Mouse (Mus musculus) liver, embryonic 14.5 days (tissue): ENCODE results near the gene Itgbl1. TPM values are rescaled to one million over a fixed set of nuclear protein-coding genes. Genes with fewer than 3 reads are reported as not detected.

Experiments
- ATAC-seq: fragments of 200-750 bp; cut with Nextera tagmentation; 2 replicates; pipeline ENCODE4 v1.8.0; 2017; ENCODE audit warnings: moderate number of reproducible peaks, mild to moderate bottlenecking, moderate library complexity; ENCODE audit not compliant: insufficient read depth
- DNase-seq, 3 experiments: peaks; one replicate each; pipeline ENCODE4 v3.0.0-alpha.2; 2012 to 2013; ENCODE audit warnings: low read depth in 3 of 3, low spot score in 3 of 3
- H3K27ac ChIP-seq: fragments of 300-500 bp; sonication (generic); 2 replicates; pipeline ENCODE4 v1.5.1; 2014; ENCODE audit warnings: moderate library complexity, mild to moderate bottlenecking, control low read depth, inconsistent platforms
- H3K27me3 ChIP-seq: fragments of 300-500 bp; sonication (generic); 2 replicates; pipeline ENCODE4 v1.6.1; 2014; ENCODE audit warnings: mild to moderate bottlenecking, low read length, moderate library complexity; ENCODE audit not compliant: control insufficient read depth, insufficient read depth
- H3K36me3 ChIP-seq: fragments of 300-500 bp; sonication (generic); replicated peaks from 2 replicates; pipeline ENCODE4 v1.6.1; 2014; ENCODE audit warnings: low read depth; ENCODE audit not compliant: control insufficient read depth, insufficient read depth
- H3K4me1 ChIP-seq, 2 experiments: fragments of 200-500 bp in 1 of 2; fragments of 300-500 bp in 1 of 2; sonication (generic) in 1 of 2; replicated peaks; 2 replicates each; pipeline ENCODE4 v1.6.1; 2012 to 2014; ENCODE audit warnings: antibody characterized with exemption in 1 of 2, inconsistent platforms in 1 of 2, low read length in 1 of 2; ENCODE audit not compliant: control insufficient read depth in 2 of 2, insufficient read depth in 2 of 2
- H3K4me2 ChIP-seq: fragments of 300-500 bp; sonication (generic); 2 replicates; pipeline ENCODE4 v1.6.1; 2014; ENCODE audit warnings: low read depth, mild to moderate bottlenecking, control low read depth, moderate library complexity
- H3K4me3 ChIP-seq, 2 experiments: fragments of 200-500 bp in 1 of 2; fragments of 300-500 bp in 1 of 2; sonication (generic) in 1 of 2; 2 replicates each; pipeline ENCODE4 v1.5.1; 2012 to 2014; ENCODE audit warnings: low read depth in 2 of 2, low read length in 2 of 2, mild to moderate bottlenecking in 2 of 2, control low read depth in 1 of 2, inconsistent platforms in 1 of 2, moderate library complexity in 1 of 2; ENCODE audit not compliant: insufficient read depth in 1 of 2
- H3K9ac ChIP-seq: fragments of 300-500 bp; sonication (generic); replicated peaks from 2 replicates; pipeline ENCODE4 v1.6.1; 2014; ENCODE audit warnings: mild to moderate bottlenecking, control low read depth, moderate library complexity
- H3K9me3 ChIP-seq: fragments of 300-500 bp; sonication (generic); 2 replicates; pipeline ENCODE4 v1.6.1; 2016; ENCODE audit warnings: low read length, mixed read lengths; ENCODE audit not compliant: control insufficient read depth
- CTCF ChIP-seq: IDR thresholded peaks from 2 replicates; pipeline ENCODE4 v1.5.1; 2016; ENCODE audit warnings: antibody characterized with exemption, low read depth, control low read depth
- EP300 ChIP-seq: IDR thresholded peaks from 2 replicates; pipeline ENCODE4 v1.6.1; 2016; ENCODE audit warnings: antibody characterized with exemption, low read depth
- WGBS: fragments of 180-500 bp; shearing (Covaris S2); extraction: QIAGEN DNeasy Blood & Tissue Kit; methylation state at CpG from one replicate; pipeline ENCODE4 v1.1.7; 2014; ENCODE audit not compliant: insufficient replicate concordance; 5-methylcytosine and 5-hydroxymethylcytosine counted together
- polyA plus RNA-seq, 2 experiments: library from polyadenylated mRNA; depleted of rRNA in 1 of 2; stranded (reverse) in 1 of 2; unstranded in 1 of 2; fragments of >200 nt; fragmentation: Nextera tagmentation in 1 of 2; extraction: Ambion mirVana in 1 of 2; gene quantifications; 2 replicates each; pipeline versions ENCODE4 v1.2.1 to v1.2.3; 2012 to 2014

The Itgbl1 gene
- polyA plus RNA-seq (2012; rRNA removed) (0.01 TPM in 1 of 2 replicates, not detected in the other), polyA plus RNA-seq (2014; fragmentation: Nextera tagmentation; extraction: Ambion mirVana) (not detected in 2 replicates)

DNA sequence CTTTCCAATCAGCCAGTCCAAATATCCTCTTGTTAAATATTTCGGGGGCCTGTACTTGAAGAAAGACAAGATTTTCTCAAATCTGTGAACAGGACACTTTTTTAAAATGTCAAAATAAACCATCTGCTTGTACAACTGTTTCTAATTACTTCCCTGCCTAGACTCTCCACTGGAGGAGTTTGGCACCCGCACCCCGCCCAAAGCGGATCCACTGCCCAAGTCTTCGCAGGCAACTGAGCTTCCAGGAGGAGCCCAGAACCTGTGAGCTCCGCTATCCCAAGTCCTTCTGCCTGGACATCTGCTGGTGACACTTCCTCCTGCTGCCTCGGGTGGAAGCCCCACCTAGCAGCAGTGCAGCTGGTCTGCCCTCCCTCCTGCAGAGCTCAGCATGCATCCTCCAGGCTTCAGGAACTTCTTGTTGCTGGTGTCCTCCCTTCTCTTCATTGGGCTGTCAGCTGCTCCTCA is at the start of gene Itgbl1:
Gene Itgbl1, plus strand, starts transcription at position 51 of the 465 bp plus-strand sequence.
- no peaks in the 10 kb centered on the region for H3K36me3 ChIP-seq
- ATAC-seq (no peak), DNase-seq (no peak)
- no peaks in the 10 kb centered on the region for H3K27me3 ChIP-seq
- H3K27ac ChIP-seq: no peak within 1 kb of the TSS
- H3K4me2 ChIP-seq: no peak within 1 kb of the TSS
- no peaks in the 10 kb centered on the region for H3K4me1 ChIP-seq
- TF ChIP-seq CTCF (no peak), EP300 (no peak)
- 38% methylated on average over 7 of the region's 7 CpGs for WGBS
- no peak within 1 kb of the TSS for H3K9ac ChIP-seq
- no peak within 1 kb of the TSS for H3K4me3 ChIP-seq
- no peaks in the 10 kb centered on the region for H3K9me3 ChIP-seq

DNA sequence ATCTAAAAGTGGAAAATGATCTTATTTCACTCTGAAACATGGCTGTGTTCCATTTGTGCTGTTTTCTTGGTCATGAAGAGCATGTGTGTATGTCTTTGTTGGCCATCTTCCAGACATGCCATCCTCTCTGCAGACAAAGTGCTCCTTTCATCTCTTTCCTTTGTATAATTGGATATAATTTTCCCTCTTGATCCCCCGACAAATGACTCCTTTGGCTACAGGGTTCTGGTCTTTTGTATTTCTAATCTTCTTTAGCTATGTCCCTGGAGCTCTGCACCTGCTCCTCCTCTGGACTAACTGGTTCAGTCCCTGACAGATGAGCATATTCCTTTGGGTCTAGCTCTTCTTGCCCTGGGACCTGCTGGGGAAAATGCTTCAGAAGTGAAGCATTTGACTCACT is 36.8 kb upstream of the Itgbl1 start:
- Histone ChIP-seq H3K9ac (no peak overlapping the region), H3K4me3 (no peak overlapping the region), H3K36me3 (no peaks in the 10 kb centered on the region), H3K9me3 (no peaks in the 10 kb centered on the region), H3K27ac (no peak overlapping the region), H3K4me2 (no peak overlapping the region), H3K27me3 (peaks cover 5% of the 10 kb centered on the region), H3K4me1 (no peaks in the 10 kb centered on the region)
- TF ChIP-seq EP300 (no peak), CTCF (no peak)
- no peak for DNase-seq
- ATAC-seq: no peak
- 47% methylated on average over 1 of the region's 1 CpGs for WGBS

DNA sequence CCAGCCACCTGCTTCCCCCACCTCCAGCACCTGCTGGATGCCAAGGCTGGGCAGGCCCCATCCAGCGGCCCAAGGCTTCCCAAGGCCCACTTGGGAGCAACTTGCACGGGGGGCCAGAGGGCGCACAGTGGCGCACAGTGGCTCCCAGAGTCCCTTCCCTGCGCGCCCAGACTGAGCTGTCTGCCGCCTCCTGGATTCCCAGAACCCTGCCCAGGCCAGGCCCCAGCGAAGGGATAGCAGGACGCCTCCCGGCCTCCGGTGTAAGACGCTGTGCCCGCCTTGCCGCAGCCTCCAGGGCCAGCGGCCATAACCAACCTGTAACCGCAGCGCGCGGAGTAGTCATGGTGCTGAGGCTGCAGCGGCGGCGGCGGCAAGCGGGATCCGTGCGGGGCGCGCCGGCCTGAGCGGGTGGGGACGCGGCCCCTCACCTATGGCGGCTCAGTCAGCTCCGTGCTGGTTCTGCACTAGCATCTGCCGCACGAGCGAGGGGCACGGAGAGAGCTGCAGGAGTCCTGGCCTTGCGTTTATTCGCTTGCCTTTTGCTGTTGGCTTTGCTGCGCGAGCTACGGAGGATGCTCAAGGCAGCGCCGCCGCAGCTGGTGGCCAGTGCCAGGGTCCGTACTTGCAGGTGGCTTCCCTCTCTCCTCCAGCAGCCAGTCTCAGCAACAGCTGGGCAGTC is 33.1 kb upstream of the Itgbl1 start, which contains the start of gene Nalcn:
Gene Nalcn, minus strand, starts transcription at position 644 of the 679 bp plus-strand sequence.
- H3K4me2 ChIP-seq: no peak within 1 kb of the TSS
- peaks cover 5% of the 10 kb centered on the region for H3K27me3 ChIP-seq
- DNase-seq: no peak
- WGBS: 4% methylated on average over 45 of the region's 47 CpGs
- H3K4me1 ChIP-seq: no peaks in the 10 kb centered on the region
- H3K27ac ChIP-seq: no peak within 1 kb of the TSS
- no peaks in the 10 kb centered on the region for H3K36me3 ChIP-seq
- H3K9me3 ChIP-seq: no peaks in the 10 kb centered on the region
- H3K9ac ChIP-seq: no peak within 1 kb of the TSS
- ATAC-seq: no peak
- H3K4me3 ChIP-seq: no peak within 1 kb of the TSS
- no peak for TF ChIP-seq EP300
- no peak for TF ChIP-seq CTCF

DNA sequence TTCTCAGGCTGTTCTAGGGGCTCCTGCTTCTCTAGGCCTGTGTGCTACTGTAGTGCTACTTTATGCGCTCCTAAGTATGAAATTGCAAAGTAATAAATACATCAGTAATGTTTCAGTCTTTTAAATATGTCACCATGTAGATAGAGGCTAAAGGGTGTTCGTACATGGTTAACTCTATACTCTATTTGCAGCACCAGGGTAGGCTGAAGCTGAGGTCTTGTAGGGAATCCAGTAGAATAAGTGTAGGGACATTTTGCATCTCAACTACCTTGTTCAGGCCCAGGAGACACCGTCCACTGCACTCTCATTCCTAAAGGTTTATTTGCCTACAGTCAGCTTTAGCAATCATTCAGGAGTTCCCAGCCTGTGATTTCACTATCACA is 32.6 kb upstream of the Itgbl1 start:
- DNase-seq (no peak), ATAC-seq (no peak)
- Histone ChIP-seq H3K27ac (no peak overlapping the region), H3K9ac (no peak overlapping the region), H3K4me1 (no peaks in the 10 kb centered on the region), H3K27me3 (peaks cover 5% of the 10 kb centered on the region), H3K9me3 (no peaks in the 10 kb centered on the region), H3K4me2 (no peak overlapping the region), H3K4me3 (no peak overlapping the region), H3K36me3 (no peaks in the 10 kb centered on the region)
- whole genome bisulfite sequencing: 55% methylated on average over 3 of the region's 3 CpGs
- TF ChIP-seq EP300: no peak
- TF ChIP-seq CTCF: no peak

DNA sequence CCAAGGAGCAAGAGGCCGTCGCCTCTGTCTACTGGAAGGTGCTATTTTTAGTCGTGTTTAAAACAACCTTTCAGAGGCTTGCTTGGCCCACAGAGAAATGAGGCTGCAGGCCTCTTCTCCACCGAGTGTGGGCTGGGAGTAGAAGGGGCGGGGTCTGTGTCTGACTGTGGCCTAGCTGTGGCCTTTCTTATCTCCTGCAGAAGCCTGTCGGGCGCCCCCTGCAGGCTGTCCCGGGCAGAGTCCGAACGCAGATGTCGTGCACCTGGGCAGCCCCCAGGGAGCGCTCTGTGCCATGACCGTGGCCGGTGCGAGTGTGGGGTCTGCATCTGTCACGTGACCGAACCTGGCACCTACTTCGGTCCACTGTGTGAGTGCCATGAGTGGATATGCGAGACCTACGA is 1.3 kb downstream of the Itgbl1 start:
- no peak overlapping the region for H3K4me2 ChIP-seq

More for the DNA sequence above, 1.3 kb downstream of the Itgbl1 start:
- Histone ChIP-seq H3K27ac (no peak overlapping the region), H3K9me3 (no peaks in the 10 kb centered on the region), H3K4me3 (no peak overlapping the region), H3K9ac (no peak overlapping the region), H3K4me1 (no peaks in the 10 kb centered on the region), H3K36me3 (no peaks in the 10 kb centered on the region), H3K27me3 (no peaks in the 10 kb centered on the region)
- DNase-seq (no peak), ATAC-seq (0 out of 2 replicates have a peak, but pooled peaks have one; percentile 31)
- 18% methylated on average over 19 of the region's 20 CpGs for WGBS
- peak; percentile 50 for TF ChIP-seq CTCF
- no peak for TF ChIP-seq EP300
